Mouse (Mus musculus): ENCODE data around the gene Wdr43. TPM values are rescaled to one million over a fixed set of nuclear protein-coding genes. Genes with fewer than 3 reads are reported as not detected.

Wdr43 gene
- 10 to 100 TPM; 55.1 to 57.8 TPM for total RNA-seq (2023)

DNA sequence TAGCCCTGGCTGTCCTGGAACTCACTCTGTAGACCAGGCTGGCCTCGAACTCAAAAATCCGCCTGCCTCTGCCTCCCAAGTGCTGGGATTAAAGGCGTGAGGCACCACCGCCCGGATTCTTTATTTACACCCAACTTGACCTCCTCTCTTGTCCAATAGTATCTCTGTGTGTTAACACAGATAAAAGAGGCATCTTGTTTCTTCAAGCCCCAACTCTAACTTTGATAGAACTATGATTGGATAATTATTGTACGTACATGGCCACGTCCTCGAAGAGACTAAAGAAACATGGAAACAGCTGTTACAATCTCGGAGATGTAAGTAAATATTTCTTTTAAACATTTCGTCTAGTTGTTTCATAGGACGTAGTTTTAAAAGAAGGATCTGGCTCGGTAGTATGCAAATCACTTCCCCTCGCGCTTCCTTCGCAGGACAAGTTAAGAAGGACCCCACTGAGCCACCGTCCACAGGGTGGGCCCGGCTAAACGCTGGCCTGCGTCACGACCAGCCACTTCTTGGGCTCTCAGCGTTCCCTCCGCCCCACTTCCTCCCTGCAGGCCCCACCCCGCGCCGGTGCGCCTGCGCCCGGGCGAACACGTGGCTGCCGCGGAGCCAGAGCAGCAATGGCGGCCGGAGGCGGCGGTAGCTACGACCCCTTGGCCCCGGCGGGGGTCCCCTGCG is at the start of gene Wdr43:
TSS of gene Wdr43 (plus strand) at position 258 of the 681 bp plus-strand sequence.

DNA sequence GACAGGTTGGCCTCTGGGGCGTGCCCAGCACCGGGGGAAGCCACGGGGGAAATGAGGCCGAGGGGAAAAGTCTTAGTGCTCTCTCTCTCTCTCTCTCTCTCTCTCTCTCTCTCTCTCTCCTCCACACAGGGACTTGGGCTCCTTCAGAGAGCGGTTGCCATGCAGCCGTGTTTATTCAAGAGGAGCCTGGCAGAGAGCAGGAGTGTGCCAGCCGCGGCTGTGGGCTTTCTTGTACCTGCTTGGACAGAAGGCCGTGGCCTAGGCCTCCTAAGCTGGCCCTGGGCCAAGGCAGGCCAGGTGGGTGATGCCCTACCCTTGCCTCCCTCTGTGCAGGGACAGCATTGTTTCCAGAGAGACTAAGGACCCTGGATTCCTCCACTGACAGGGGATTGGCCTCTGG is 57.4 kb downstream of the Wdr43 start, which contains the start of gene Togaram2:
TSS of gene Togaram2 (plus strand) at position 170 of the 400 bp plus-strand sequence.

Other genes with a start within 250 kb of the Wdr43 start
- 10 to 100 TPM; 24.2 to 24.9 TPM for gene Gm4707, start 156.0 kb upstream of the Wdr43 start, total RNA-seq (2023)
- gene Smchd1, start 140.6 kb upstream of the Wdr43 start, total RNA-seq (2023), result 100 to 1,000 TPM; 123 TPM
- 1 to 10 TPM; 2.6 to 4.8 TPM for gene Ndc80, start 89.0 kb upstream of the Wdr43 start, total RNA-seq (2023)
- gene Spdya, start 63.8 kb upstream of the Wdr43 start, total RNA-seq (2023), result not detected
- not detected for gene Togaram2, start 57.4 kb downstream of the Wdr43 start, total RNA-seq (2023)
- gene Pcare, start 137.0 kb downstream of the Wdr43 start, total RNA-seq (2023), result not detected
- not detected for gene Clip4, start 152.6 kb downstream of the Wdr43 start, total RNA-seq (2023)

Data from monocyte, adult 59 days (primary cell).